13 mouse cellular contexts compared by ENCODE assay signal in the genomic region with DNA sequence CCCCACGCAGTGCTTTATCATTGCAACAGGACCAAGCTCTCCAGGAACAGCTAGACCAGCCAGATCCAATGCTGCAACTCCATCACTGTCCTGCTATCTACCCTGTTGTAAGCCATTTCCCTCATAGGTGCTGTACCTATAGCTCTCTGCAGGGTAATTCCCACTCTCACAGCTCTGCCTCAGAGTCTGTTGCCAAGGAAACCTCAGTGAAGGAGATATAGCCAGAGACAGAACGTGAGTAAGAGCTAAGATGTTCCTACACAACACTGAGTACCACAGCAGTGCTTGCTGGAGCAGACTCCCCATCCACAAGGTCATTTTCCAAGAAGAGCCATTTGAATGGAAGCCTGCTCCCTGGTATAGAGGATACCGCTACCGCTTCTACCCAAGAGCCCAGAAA. TPM values are rescaled to one million over a fixed set of nuclear protein-coding genes. Genes with fewer than 3 reads are reported as not detected.
DNase-seq lines count a peak whose midpoint lies in the region; ATAC-seq and TF ChIP-seq lines count a peak whose summit lies in the region.
"Had no signal": no experiment of that assay in that cellular context is flagged by ENCODE, and none has a peak within 500 bp of the region (broad histone marks: within the 10 kb centered on the region; RNA-seq: fewer than 3 reads in every experiment).

No protein-coding gene starts in this region.

- no peaks in the 10 kb centered on the region for H3K9me3 ChIP-seq in forebrain, embryonic 15.5 days
- no peaks in the 10 kb centered on the region for H3K9me3 ChIP-seq in forebrain, embryonic 11.5 days (ENCODE audit: control insufficient read depth, low read length)

- H3K27ac ChIP-seq in forebrain, embryonic 15.5 days (replicated peaks): no peak overlapping the region
- H3K27ac ChIP-seq in forebrain, embryonic 11.5 days (ENCODE audit: low read depth, low read length): no peak overlapping the region
- 0 out of 2 replicates have a peak overlapping the region, but pooled peaks have one; percentile 18 for H3K27ac ChIP-seq in layer of hippocampus, adult 2 months

- no peak for DNase-seq in forebrain, embryonic 11.5 days (ENCODE audit: low spot score)
- no peak for DNase-seq in layer of hippocampus, adult 2 months (ENCODE audit: low spot score in 2 of 2)
- no peak for DNase-seq in layer of hippocampus, adult 11-12 months (ENCODE audit: low spot score)
- peak; percentile 14 for DNase-seq in right cerebral cortex, postnatal 25 days
- DNase-seq in right cerebral cortex, postnatal 4 days: no peak
- no peak for DNase-seq in embryo, embryonic 9.5 days (ENCODE audit: extremely low spot score)
- no peak for DNase-seq in spleen, postnatal 14 days (ENCODE audit: low spot score in 2 of 2)
- DNase-seq: adrenal gland, postnatal 10 days; cerebellum, adult 8-10 months; kidney, adult 9 months had no signal

- 75% methylated on average over 4 of the region's 4 CpGs for WGBS in forebrain, embryonic 15.5 days
- WGBS in forebrain, embryonic 11.5 days: 85% methylated on average over 4 of the region's 4 CpGs

- H3K4me1 ChIP-seq in forebrain, embryonic 15.5 days: peaks cover 6% of the 10 kb centered on the region; the same call in 1 of the 2 replicates
- no peaks in the 10 kb centered on the region for H3K4me1 ChIP-seq in forebrain, embryonic 11.5 days (replicated peaks; ENCODE audit: control insufficient read depth, insufficient read depth, low read length)

- no peak for TF ChIP-seq CTCF in layer of hippocampus, adult 2 months (conservative IDR thresholded peaks at IDR 0.05)

- H3K9ac ChIP-seq in forebrain, embryonic 15.5 days (replicated peaks): no peak overlapping the region
- no peak overlapping the region for H3K9ac ChIP-seq in forebrain, embryonic 11.5 days (ENCODE audit: low read length)
- H3K9ac ChIP-seq: liver, postnatal 0 days had no signal

- H3K4me3 ChIP-seq in forebrain, embryonic 15.5 days: no peak overlapping the region
- H3K4me3 ChIP-seq in forebrain, embryonic 11.5 days (ENCODE audit: low read depth, low read length): no peak overlapping the region
- H3K4me3 ChIP-seq in layer of hippocampus, adult 2 months: no peak overlapping the region

- no peaks in the 10 kb centered on the region for H3K36me3 ChIP-seq in forebrain, embryonic 15.5 days
- H3K36me3 ChIP-seq in forebrain, embryonic 11.5 days (ENCODE audit: control insufficient read depth, insufficient read depth, low read length): no peaks in the 10 kb centered on the region

- no peak overlapping the region for H3K4me2 ChIP-seq in forebrain, embryonic 15.5 days (replicated peaks)
- H3K4me2 ChIP-seq in forebrain, embryonic 11.5 days (ENCODE audit: low read depth, low read length, severe bottlenecking): no peak overlapping the region

- ATAC-seq in forebrain, embryonic 15.5 days (replicated peaks): peak; percentile 76
- no peak for ATAC-seq in forebrain, embryonic 11.5 days (replicated peaks; ENCODE audit: low FRiP score)
- ATAC-seq: liver, postnatal 0 days had no signal

- no peaks in the 10 kb centered on the region for H3K27me3 ChIP-seq in forebrain, embryonic 15.5 days
- no peaks in the 10 kb centered on the region for H3K27me3 ChIP-seq in forebrain, embryonic 11.5 days (ENCODE audit: control insufficient read depth, insufficient read depth, low read length)

RNA-seq across cellular contexts. Expression of a gene that starts 1.3 kb away (rescaled TPM):
- 0.98 and 1.0 TPM in 2 replicates for polyA plus RNA-seq in forebrain, embryonic 15.5 days (2015; fragmentation: Nextera tagmentation; extraction: Ambion mirVana)
- 0.77 and 0.99 TPM in 2 replicates for polyA plus RNA-seq in forebrain, embryonic 11.5 days (2014; fragmentation: Nextera tagmentation; extraction: Ambion mirVana)
- total RNA-seq in layer of hippocampus, adult 2 months (2021): 10 to 100 TPM; 67.3 to 70.3 TPM

RNA-seq across cellular contexts. Expression of a gene that starts 50.4 kb away (rescaled TPM):
- polyA plus RNA-seq in forebrain, embryonic 15.5 days (2015; fragmentation: Nextera tagmentation; extraction: Ambion mirVana): 0.82 and 1.5 TPM in 2 replicates
- 0.21 TPM in 1 of 2 replicates, not detected in the other for polyA plus RNA-seq in forebrain, embryonic 11.5 days (2014; fragmentation: Nextera tagmentation; extraction: Ambion mirVana)
- 1 to 10 TPM; 1.3 to 2.5 TPM for total RNA-seq in layer of hippocampus, adult 2 months (2021)
- total RNA-seq: granulocyte monocyte progenitor cell, adult 5-6 weeks had no signal
- polyA plus RNA-seq: liver, postnatal 0 days had no signal
